Mouse (Mus musculus): Measurements from ENCODE around the gene Clybl.

Gene Clybl

GRCm38 (mm10) chr14:122196851-122197250 lies 15.3 kb downstream of the Clybl start:
- no peak for DNase-seq (ENCODE audit: inconsistent ontology term)

GRCm38 (mm10) chr14:122200247-122200885 lies 18.9 kb downstream of the Clybl start:
- DNase-seq (ENCODE audit: inconsistent ontology term), result no peak

GRCm38 (mm10) chr14:122209177-122209576 lies 27.7 kb downstream of the Clybl start:
- DNase-seq (ENCODE audit: inconsistent ontology term), result no peak

GRCm38 (mm10) chr14:122213590-122213989 lies 32.1 kb downstream of the Clybl start:
- DNase-seq (ENCODE audit: inconsistent ontology term), result peak; percentile 6

GRCm38 (mm10) chr14:122214126-122214525 lies 32.6 kb downstream of the Clybl start:
- no peak for DNase-seq (ENCODE audit: inconsistent ontology term)

DNA sequence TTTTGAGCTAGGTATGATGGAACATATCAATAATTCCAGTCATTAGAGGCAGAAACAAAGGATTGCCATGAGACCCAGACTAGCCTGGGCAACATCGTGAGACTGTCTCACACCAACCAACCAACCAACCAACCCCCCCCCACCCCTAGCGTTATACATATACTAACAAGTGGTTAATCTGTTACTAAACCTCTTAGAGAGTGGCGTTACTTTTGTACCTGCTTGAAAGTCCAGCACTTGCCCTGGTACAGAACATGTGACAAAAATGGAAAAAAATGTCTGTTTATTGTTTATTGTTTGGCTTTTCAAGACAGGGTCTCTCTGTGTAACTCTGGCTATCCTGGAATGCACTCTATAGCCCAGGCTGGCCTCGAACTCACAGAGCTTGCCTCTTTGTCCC lies 35.7 kb downstream of the Clybl start:
- no peak for DNase-seq (ENCODE audit: inconsistent ontology term)

GRCm38 (mm10) chr14:122222934-122223374 lies 41.5 kb downstream of the Clybl start:
- no peak for DNase-seq (ENCODE audit: inconsistent ontology term)

GRCm38 (mm10) chr14:122223461-122224102 lies 42.1 kb downstream of the Clybl start:
- peak; percentile 73 for DNase-seq (ENCODE audit: inconsistent ontology term)

DNA sequence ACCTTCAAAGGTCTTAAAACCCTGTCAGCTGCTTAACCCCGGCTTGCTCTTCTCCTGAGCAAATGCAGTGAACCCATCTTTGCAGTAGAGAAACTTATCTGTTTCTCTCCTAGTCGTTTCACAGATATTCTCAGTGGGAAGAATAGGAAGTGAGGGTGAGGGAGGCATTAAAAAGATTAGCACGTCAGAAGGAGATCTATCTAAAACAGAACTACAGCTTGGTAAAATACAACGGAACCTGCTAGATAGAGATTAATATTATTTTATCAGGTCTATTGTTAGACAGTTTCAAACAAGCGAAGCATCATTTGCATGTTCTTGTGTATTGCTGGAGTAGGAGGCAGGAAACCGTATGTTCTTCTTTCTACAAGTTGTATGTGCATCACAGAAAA lies 42.6 kb downstream of the Clybl start:
- no peak for DNase-seq (ENCODE audit: inconsistent ontology term)

- DNase-seq (ENCODE audit: inconsistent ontology term), result no peak
These were observed 43.0 kb downstream of the Clybl start for GRCm38 (mm10) chr14:122224501-122224928.

DNA sequence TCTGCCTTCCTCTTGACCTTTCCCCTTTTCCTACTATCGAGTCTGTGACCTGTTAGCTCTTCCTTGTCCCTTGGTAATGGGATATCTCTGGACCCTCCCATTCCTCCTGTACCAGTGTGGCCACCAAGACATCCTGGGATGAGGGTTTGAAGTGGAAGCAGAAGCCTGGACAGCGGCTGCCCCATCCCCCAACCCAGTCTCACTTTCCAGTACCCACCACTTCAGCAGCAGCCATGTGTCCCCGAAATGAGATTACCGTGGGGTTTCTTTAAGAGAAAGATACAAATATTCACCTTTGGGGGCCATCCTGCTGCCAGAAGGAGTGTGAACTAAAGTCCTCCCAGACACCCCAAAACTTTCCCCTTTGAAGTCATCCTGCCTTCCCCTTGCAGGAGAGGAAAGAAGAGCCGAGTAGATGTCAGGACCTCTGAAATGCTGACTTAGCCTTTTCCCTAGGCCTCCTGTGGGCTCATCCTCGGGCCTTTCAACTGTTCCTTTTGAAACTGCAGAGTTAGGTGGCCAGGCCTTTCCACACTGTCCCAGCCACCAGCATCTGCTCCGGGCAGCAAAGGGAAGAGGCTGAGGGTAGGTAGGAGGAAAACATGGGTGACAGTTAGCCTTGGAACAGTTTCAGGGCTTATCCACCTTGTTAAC lies 44.1 kb downstream of the Clybl start:
- DNase-seq (ENCODE audit: inconsistent ontology term), result peak; percentile 13

- DNase-seq (ENCODE audit: inconsistent ontology term), result peak; percentile 42
These were observed 44.6 kb downstream of the Clybl start for GRCm38 (mm10) chr14:122226133-122226515.

DNA sequence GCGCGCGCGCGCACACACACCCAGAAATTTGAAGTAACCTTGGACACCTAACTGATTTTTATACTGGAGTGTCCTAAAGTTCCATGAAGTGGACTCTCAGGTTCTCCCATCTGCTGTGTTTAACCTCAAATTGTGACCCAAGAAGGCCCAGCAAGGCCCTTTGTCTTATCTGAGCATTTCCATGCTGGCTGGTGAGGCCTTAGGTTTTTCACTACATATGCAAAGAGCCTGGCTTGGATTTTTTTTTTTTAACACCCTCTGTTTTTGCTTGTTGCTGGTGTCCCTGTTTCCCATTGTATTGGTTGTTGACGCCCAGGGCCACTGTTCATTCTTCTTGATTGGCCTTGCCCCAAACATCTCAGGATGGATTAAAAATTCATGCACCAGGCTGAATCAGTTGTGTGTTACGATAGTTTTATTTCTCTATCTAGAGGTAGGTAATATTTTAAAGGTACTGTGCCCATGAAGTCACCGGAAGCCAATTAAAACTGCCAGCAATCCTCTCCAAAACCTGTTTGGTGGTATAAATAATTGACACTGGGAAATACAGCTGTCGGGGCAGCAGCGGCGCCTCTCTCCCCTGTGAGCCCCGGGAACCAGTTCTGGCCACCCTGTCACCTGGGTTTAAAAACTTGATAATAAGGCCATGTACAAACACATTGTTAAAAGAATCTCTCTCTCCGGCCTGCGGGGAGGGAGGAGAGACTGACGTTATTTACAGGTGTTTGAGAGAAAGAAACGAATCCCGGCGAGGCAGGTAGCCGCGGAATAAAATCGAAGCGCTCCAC lies 45.4 kb downstream of the Clybl start:
- peak; percentile 26 for DNase-seq (ENCODE audit: inconsistent ontology term)

DNA sequence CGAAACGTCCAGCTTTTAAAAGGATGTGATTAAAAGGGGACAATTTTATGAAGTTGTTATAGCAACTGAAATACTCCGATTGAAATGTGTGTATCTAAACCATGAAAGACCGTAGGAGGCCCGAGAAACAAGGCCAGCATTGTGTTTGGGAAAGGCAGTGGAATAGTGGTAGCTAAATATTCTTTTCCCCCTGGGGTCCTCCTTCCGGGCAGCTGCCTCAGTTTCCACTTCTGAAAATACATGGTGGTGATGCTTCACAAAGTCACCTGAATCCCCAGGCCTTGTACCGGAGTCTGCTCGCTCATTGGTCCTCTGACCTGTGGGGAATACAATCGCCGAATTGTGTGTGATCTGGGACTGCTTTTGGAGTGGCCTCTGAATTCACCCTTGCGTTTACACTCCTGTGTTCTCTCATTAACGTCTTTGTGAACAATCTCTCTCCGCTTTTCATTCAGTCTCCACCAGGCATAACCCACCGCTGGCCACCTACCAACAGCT lies 46.0 kb downstream of the Clybl start:
- peak; percentile 37 for DNase-seq (ENCODE audit: inconsistent ontology term)

GRCm38 (mm10) chr14:122228816-122229551 lies 47.5 kb downstream of the Clybl start:
- peak; percentile 84 for DNase-seq (ENCODE audit: inconsistent ontology term)

- no peak for DNase-seq (ENCODE audit: inconsistent ontology term)
These were observed 48.5 kb downstream of the Clybl start for GRCm38 (mm10) chr14:122229988-122230387.

DNA sequence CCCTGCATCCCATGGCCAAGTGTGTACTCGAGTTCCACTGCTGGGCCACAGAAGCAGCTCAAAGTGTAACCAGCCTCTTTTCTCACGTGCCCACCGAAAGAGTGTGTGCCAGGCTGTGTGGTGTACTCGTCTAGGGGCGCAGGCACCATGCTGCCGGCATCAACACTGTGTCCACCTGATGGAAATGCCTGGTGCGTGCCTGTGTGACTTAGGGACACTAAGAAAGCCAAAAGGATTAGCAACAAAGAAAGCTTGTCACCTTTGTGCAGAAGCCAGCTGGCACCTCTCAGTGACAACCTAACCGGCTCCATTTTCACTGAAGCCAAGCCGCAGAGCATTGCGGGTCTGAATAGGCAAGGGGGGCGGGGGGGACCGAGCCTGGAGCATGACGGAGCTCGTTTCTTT lies 49.1 kb downstream of the Clybl start:
- peak; percentile 89 for DNase-seq (ENCODE audit: inconsistent ontology term)

GRCm38 (mm10) chr14:122231073-122231472 lies 49.6 kb downstream of the Clybl start:
- no peak for DNase-seq (ENCODE audit: inconsistent ontology term)

DNA sequence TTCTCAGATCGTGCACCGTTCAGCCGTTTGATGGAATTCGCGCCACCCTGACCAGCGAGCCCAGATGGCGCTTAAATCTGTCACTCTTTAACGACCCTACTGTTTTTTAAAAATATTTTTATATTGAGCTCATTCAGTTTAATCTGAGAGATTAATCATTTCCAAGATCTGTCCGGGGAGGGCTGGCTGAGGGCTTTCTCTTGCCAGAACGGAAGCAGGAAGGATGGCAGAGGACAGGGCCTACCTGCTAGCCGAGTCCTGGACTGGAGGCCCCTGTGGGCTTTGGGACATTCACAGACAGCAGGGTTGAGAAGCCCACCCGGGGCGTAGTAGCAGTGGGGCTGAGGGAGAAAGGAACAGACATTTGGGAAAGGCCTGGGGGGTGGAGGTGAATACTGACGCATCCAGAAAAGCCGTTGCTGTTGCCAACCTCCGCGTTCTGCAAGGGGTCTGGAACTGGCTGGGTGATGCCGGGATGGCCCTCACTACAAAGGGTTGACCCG lies 51.8 kb downstream of the Clybl start:
- DNase-seq (ENCODE audit: inconsistent ontology term), result no peak

DNA sequence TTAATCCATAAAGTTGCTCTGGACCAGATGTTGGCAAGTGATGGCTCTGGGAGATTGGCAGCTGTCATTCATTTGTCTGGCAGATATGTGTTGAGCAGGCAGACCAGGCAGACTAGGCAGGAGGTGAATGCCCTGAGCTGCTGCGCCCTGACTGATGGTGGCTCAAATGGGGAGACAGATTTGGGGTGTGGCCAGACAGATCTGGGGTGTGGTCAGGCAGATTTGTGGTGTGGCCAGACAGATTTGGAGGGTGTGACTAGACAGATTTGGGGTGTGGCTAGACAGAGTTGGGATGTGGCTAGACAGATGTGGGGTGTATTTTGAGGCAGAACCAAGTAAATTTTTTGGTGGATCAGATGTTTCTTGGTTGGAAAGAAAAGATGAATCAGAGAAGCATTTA lies 62.4 kb downstream of the Clybl start:
- DNase-seq (ENCODE audit: inconsistent ontology term), result no peak

All from Muller cell, postnatal 12 days (primary cell).